Mouse (Mus musculus) liver, embryonic 14.5 days (tissue): ENCODE measurements around the gene Crebl2. TPM values are rescaled to one million over a fixed set of nuclear protein-coding genes. Genes with fewer than 3 reads are reported as not detected.
A peak's percentile ranks its signal among the peaks of the same experiment; 100 is the strongest.

Experiments used
- ATAC-seq: fragments of 200-750 bp; cut with Nextera tagmentation; 2 replicates; pipeline ENCODE4 v1.8.0; 2017; ENCODE audit warnings: moderate number of reproducible peaks, mild to moderate bottlenecking, moderate library complexity; ENCODE audit not compliant: insufficient read depth
- DNase-seq, 3 experiments: peaks; one replicate each; pipeline ENCODE4 v3.0.0-alpha.2; 2012 to 2013; ENCODE audit warnings: low read depth in 3 of 3, low spot score in 3 of 3
- H3K27ac ChIP-seq: fragments of 300-500 bp; sonication (generic); 2 replicates; pipeline ENCODE4 v1.5.1; 2014; ENCODE audit warnings: moderate library complexity, mild to moderate bottlenecking, control low read depth, inconsistent platforms
- H3K27me3 ChIP-seq: fragments of 300-500 bp; sonication (generic); 2 replicates; pipeline ENCODE4 v1.6.1; 2014; ENCODE audit warnings: mild to moderate bottlenecking, low read length, moderate library complexity; ENCODE audit not compliant: control insufficient read depth, insufficient read depth
- H3K36me3 ChIP-seq: fragments of 300-500 bp; sonication (generic); replicated peaks from 2 replicates; pipeline ENCODE4 v1.6.1; 2014; ENCODE audit warnings: low read depth; ENCODE audit not compliant: control insufficient read depth, insufficient read depth
- H3K4me1 ChIP-seq, 2 experiments: fragments of 200-500 bp in 1 of 2; fragments of 300-500 bp in 1 of 2; sonication (generic) in 1 of 2; replicated peaks; 2 replicates each; pipeline ENCODE4 v1.6.1; 2012 to 2014; ENCODE audit warnings: antibody characterized with exemption in 1 of 2, inconsistent platforms in 1 of 2, low read length in 1 of 2; ENCODE audit not compliant: control insufficient read depth in 2 of 2, insufficient read depth in 2 of 2
- H3K4me2 ChIP-seq: fragments of 300-500 bp; sonication (generic); 2 replicates; pipeline ENCODE4 v1.6.1; 2014; ENCODE audit warnings: low read depth, mild to moderate bottlenecking, control low read depth, moderate library complexity
- H3K4me3 ChIP-seq, 2 experiments: fragments of 200-500 bp in 1 of 2; fragments of 300-500 bp in 1 of 2; sonication (generic) in 1 of 2; 2 replicates each; pipeline ENCODE4 v1.5.1; 2012 to 2014; ENCODE audit warnings: low read depth in 2 of 2, low read length in 2 of 2, mild to moderate bottlenecking in 2 of 2, control low read depth in 1 of 2, inconsistent platforms in 1 of 2, moderate library complexity in 1 of 2; ENCODE audit not compliant: insufficient read depth in 1 of 2
- H3K9ac ChIP-seq: fragments of 300-500 bp; sonication (generic); replicated peaks from 2 replicates; pipeline ENCODE4 v1.6.1; 2014; ENCODE audit warnings: mild to moderate bottlenecking, control low read depth, moderate library complexity
- H3K9me3 ChIP-seq: fragments of 300-500 bp; sonication (generic); 2 replicates; pipeline ENCODE4 v1.6.1; 2016; ENCODE audit warnings: low read length, mixed read lengths; ENCODE audit not compliant: control insufficient read depth
- CTCF ChIP-seq: IDR thresholded peaks from 2 replicates; pipeline ENCODE4 v1.5.1; 2016; ENCODE audit warnings: antibody characterized with exemption, low read depth, control low read depth
- EP300 ChIP-seq: IDR thresholded peaks from 2 replicates; pipeline ENCODE4 v1.6.1; 2016; ENCODE audit warnings: antibody characterized with exemption, low read depth
- WGBS: fragments of 180-500 bp; shearing (Covaris S2); extraction: QIAGEN DNeasy Blood & Tissue Kit; methylation state at CpG from one replicate; pipeline ENCODE4 v1.1.7; 2014; ENCODE audit not compliant: insufficient replicate concordance; 5-methylcytosine and 5-hydroxymethylcytosine counted together
- polyA plus RNA-seq, 2 experiments: library from polyadenylated mRNA; depleted of rRNA in 1 of 2; stranded (reverse) in 1 of 2; unstranded in 1 of 2; fragments of >200 nt; fragmentation: Nextera tagmentation in 1 of 2; extraction: Ambion mirVana in 1 of 2; gene quantifications; 2 replicates each; pipeline versions ENCODE4 v1.2.1 to v1.2.3; 2012 to 2014

Gene Crebl2
- polyA plus RNA-seq, 2 experiments, result 1.6 to 2.9 TPM

DNA sequence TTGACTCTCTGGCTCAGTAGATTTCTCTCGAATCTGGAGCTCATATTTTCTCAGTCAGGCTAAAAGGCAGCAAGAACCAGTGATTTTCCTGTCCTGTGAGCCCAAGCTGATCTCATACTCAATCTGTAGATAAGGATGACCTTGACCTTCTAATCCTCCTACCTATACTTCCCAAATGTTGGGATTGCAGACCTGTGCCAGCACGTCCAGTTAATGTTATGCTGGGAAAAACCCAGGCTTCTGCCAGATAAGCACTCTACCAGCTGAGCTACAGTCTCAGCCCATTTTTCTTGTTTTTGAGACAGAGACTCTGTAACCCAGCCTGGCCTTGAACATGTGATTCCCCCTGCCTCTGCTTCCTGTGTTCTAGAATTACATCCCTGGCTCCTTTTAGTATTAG, 10.4 kb downstream of the Crebl2 start:
- TF ChIP-seq EP300 (no peak), CTCF (no peak)
- no peaks in the 10 kb centered on the region for H3K36me3 ChIP-seq
- H3K9ac ChIP-seq, result no peak overlapping the region
- H3K4me2 ChIP-seq, result no peak overlapping the region
- ATAC-seq (no peak), DNase-seq (no peak)
- H3K4me1 ChIP-seq, result peaks cover 0 to 5% of the 10 kb centered on the region in 2 experiments; a peak in 3 of 4 replicates
- no peaks in the 10 kb centered on the region for H3K9me3 ChIP-seq
- no peak overlapping the region for H3K4me3 ChIP-seq
- no peaks in the 10 kb centered on the region for H3K27me3 ChIP-seq
- no peak overlapping the region for H3K27ac ChIP-seq
- 56% methylated on average over 2 of the region's 2 CpGs for WGBS

DNA sequence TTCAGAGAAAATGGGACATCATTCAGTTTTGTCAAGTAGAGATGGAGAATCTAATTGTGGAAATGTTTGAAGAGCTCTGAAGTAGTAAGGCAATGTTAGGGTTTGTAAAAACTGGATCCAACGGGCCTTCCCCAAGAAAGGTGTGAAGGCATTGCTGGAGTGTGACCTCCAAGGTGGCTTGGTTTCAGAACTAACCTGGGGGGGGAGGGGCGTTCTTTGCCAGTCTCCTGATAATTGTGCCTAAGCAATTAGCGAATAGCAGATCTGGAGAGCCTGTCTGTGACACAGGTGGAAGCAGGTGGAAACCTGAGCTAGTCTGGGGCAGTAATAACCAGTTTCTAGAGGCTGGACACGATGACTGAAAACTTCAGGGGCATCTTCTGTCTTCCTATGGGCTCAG, 15.8 kb downstream of the Crebl2 start:
- no peak overlapping the region for H3K9ac ChIP-seq
- no peak for ATAC-seq
- no peak for TF ChIP-seq CTCF
- no peak for TF ChIP-seq EP300
- no peak overlapping the region for H3K27ac ChIP-seq
- no peak for DNase-seq
- H3K4me2 ChIP-seq, result no peak overlapping the region
- no peak overlapping the region for H3K4me3 ChIP-seq
- peaks cover 0 to 2% of the 10 kb centered on the region in 2 experiments; a peak in 1 of 4 replicates for H3K4me1 ChIP-seq
- H3K9me3 ChIP-seq, result no peaks in the 10 kb centered on the region
- no peaks in the 10 kb centered on the region for H3K27me3 ChIP-seq
- 66% methylated on average over 4 of the region's 4 CpGs for WGBS
- H3K36me3 ChIP-seq, result peaks cover 4% of the 10 kb centered on the region; the same call in 1 of the 2 replicates

DNA sequence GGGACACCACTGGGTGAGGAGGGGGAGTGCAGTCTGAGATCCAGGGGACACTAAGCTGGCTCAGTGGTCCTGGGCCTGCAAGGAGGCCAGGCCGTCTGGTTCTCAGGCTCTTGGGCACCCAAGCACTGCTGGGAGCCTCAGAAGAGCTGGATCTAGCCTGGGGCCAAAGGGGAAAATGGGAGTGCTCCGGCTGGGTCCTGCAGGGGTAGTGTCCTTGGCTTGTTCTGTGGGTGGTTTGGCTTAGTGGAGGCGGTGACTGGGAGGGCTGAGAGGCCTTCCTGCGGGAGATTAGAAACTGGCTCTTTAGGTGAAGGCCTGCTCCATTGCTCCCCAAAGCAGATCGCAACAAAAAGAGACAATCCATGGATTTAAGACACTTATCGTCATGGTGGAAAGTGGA, 16.4 kb downstream of the Crebl2 start:
- Histone ChIP-seq H3K27ac (no peak overlapping the region), H3K9ac (no peak overlapping the region), H3K4me1 (peaks cover 0 to 2% of the 10 kb centered on the region in 2 experiments; a peak in 1 of 4 replicates), H3K9me3 (no peaks in the 10 kb centered on the region), H3K36me3 (peaks cover 4% of the 10 kb centered on the region; the same call in 1 of the 2 replicates), H3K4me2 (no peak overlapping the region), H3K27me3 (no peaks in the 10 kb centered on the region), H3K4me3 (no peak overlapping the region)
- WGBS, result 78% methylated on average over 6 of the region's 6 CpGs
- DNase-seq (no peak), ATAC-seq (no peak)
- TF ChIP-seq EP300 (no peak), CTCF (no peak)

DNA sequence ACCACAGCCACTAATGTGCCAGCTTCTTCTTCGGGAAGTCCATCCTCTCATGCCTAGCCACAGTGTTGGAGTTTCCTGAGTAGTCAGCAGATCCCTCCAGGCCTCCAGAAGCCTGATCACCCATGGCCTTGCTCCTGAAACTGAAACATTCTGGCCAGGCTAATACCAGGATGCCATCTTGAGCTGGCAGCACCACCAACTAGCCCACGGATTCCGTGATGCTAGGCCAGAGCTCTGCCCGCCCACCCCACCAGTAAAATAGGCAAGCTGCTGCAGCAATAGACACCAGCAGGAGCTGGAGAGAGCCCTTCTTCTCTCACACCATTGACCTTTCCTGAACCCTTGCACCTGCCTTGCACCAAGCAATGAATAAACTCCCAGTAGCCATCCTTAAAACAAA, 17.6 kb downstream of the Crebl2 start:
- Histone ChIP-seq H3K9ac (no peak overlapping the region), H3K9me3 (no peaks in the 10 kb centered on the region), H3K4me1 (peaks cover 0 to 2% of the 10 kb centered on the region in 2 experiments; a peak in 1 of 4 replicates), H3K4me3 (no peak overlapping the region), H3K27ac (no peak overlapping the region), H3K4me2 (no peak overlapping the region), H3K36me3 (peaks cover 4% of the 10 kb centered on the region; the same call in 1 of the 2 replicates), H3K27me3 (no peaks in the 10 kb centered on the region)
- DNase-seq (no peak), ATAC-seq (no peak)
- 79% methylated on average over 4 of the region's 4 CpGs for WGBS
- TF ChIP-seq EP300 (no peak), CTCF (no peak)

DNA sequence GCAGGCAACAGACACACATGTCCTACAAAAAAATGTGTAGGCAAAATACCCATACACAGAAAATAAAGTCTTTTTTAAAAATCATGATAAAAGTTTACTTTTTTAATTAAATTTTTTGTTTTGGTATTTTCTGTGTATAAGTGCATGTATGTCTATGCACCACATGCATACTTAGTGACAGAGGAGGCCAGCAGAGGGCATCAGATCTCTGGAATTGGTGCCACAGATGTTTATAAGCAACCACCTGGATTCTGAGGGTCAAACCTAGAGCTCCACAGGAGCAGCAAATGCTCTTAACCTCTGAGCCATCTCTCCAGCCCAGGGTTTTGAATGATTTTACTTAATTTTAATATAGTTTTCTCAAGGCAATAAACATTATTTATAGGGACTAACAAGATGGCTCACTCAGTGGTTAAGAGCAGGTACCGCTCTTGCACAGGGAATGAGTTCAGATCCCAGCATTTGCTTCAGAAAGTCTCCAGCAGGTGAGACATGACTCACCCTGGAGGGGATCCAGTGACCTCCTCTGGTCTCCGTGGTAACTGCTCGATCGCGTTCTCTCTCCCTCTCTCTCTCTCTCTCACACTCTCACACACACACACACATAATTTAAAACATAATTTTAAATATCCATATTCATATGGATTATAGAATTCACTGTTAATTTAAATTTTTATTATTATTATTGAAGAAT, 18.4 kb downstream of the Crebl2 start:
- no peak for ATAC-seq
- H3K27me3 ChIP-seq, result no peaks in the 10 kb centered on the region
- 85% methylated on average over 5 of the region's 5 CpGs for WGBS
- no peak overlapping the region for H3K4me2 ChIP-seq
- DNase-seq, result no peak
- no peak overlapping the region for H3K9ac ChIP-seq
- no peak overlapping the region for H3K4me3 ChIP-seq
- peaks cover 4% of the 10 kb centered on the region; the same call in 1 of the 2 replicates for H3K36me3 ChIP-seq
- H3K9me3 ChIP-seq, result no peaks in the 10 kb centered on the region
- no peak overlapping the region for H3K27ac ChIP-seq
- H3K4me1 ChIP-seq, result peaks cover 0 to 2% of the 10 kb centered on the region in 2 experiments; a peak in 1 of 4 replicates
- TF ChIP-seq CTCF, result peak; percentile 46; the same call in 1 of the 2 replicates
- no peak for TF ChIP-seq EP300
